Mouse (Mus musculus): ENCODE measurements around the gene Mgat5. TPM values are rescaled to one million over a fixed set of nuclear protein-coding genes. Genes with fewer than 3 reads are reported as not detected.

The Mgat5 gene
- polyA plus RNA-seq, 1 experiment: not detected

GRCm38 (mm10) chr1:127396569-127397349 is 191.9 kb downstream of the Mgat5 start:
- TF ChIP-seq GATA1 (IDR thresholded peaks at IDR 0.05; ENCODE audit: low read length): no peak

GRCm38 (mm10) chr1:127397396-127397795 is 192.6 kb downstream of the Mgat5 start:
- TF ChIP-seq GATA1 (IDR thresholded peaks at IDR 0.05; ENCODE audit: low read length): no peak

- no peak for TF ChIP-seq GATA1 (IDR thresholded peaks at IDR 0.05; ENCODE audit: low read length)
These were observed 193.4 kb downstream of the Mgat5 start for GRCm38 (mm10) chr1:127398186-127398585.

GRCm38 (mm10) chr1:127400198-127400597 is 195.4 kb downstream of the Mgat5 start:
- no peak for TF ChIP-seq GATA1 (IDR thresholded peaks at IDR 0.05; ENCODE audit: low read length)

- TF ChIP-seq GATA1 (IDR thresholded peaks at IDR 0.05; ENCODE audit: low read length): no peak
These were observed 195.9 kb downstream of the Mgat5 start for GRCm38 (mm10) chr1:127400666-127401065.

- no peak for TF ChIP-seq GATA1 (IDR thresholded peaks at IDR 0.05; ENCODE audit: low read length)
These were observed 199.8 kb downstream of the Mgat5 start for GRCm38 (mm10) chr1:127404655-127405054.

- no peak for TF ChIP-seq GATA1 (IDR thresholded peaks at IDR 0.05; ENCODE audit: low read length)
These were observed 204.2 kb downstream of the Mgat5 start for GRCm38 (mm10) chr1:127408957-127409423.

GRCm38 (mm10) chr1:127409512-127409911 is 204.7 kb downstream of the Mgat5 start:
- TF ChIP-seq GATA1 (IDR thresholded peaks at IDR 0.05; ENCODE audit: low read length): no peak

- TF ChIP-seq GATA1 (IDR thresholded peaks at IDR 0.05; ENCODE audit: low read length): no peak
These were observed 209.7 kb downstream of the Mgat5 start for GRCm38 (mm10) chr1:127414500-127414899.

GRCm38 (mm10) chr1:127415896-127416295 is 211.1 kb downstream of the Mgat5 start:
- no peak for TF ChIP-seq GATA1 (IDR thresholded peaks at IDR 0.05; ENCODE audit: low read length)

GRCm38 (mm10) chr1:127416971-127417370 is 212.2 kb downstream of the Mgat5 start:
- TF ChIP-seq GATA1 (IDR thresholded peaks at IDR 0.05; ENCODE audit: low read length): no peak

- TF ChIP-seq GATA1 (IDR thresholded peaks at IDR 0.05; ENCODE audit: low read length): no peak
These were observed 214.2 kb downstream of the Mgat5 start for GRCm38 (mm10) chr1:127418916-127419575.

- TF ChIP-seq GATA1 (IDR thresholded peaks at IDR 0.05; ENCODE audit: low read length): no peak
These were observed 214.8 kb downstream of the Mgat5 start for GRCm38 (mm10) chr1:127419581-127419980.

- TF ChIP-seq GATA1 (IDR thresholded peaks at IDR 0.05; ENCODE audit: low read length): no peak
These were observed 215.6 kb downstream of the Mgat5 start for GRCm38 (mm10) chr1:127420383-127420782.

- TF ChIP-seq GATA1 (IDR thresholded peaks at IDR 0.05; ENCODE audit: low read length): no peak
These were observed 216.0 kb downstream of the Mgat5 start for GRCm38 (mm10) chr1:127420795-127421194.

GRCm38 (mm10) chr1:127422565-127422964 is 217.8 kb downstream of the Mgat5 start:
- TF ChIP-seq GATA1 (IDR thresholded peaks at IDR 0.05; ENCODE audit: low read length): no peak

Data from G1E-ER4 (cell line).